Mouse (Mus musculus) hindbrain, embryonic 11.5 days (tissue): ENCODE measurements at regions not wholly inside any gene's neighbourhood (a gene's known extent, or its start where the extent isn't known, plus 50 kb on each side); places are given as distances from the start of the nearest gene placed in this dataset.

ENCODE experiments used
- ATAC-seq: fragments of 200-750 bp; cut with Nextera tagmentation; 2 replicates; pipeline ENCODE4 v1.8.0; 2017; ENCODE audit warnings: mild to moderate bottlenecking, moderate TSS enrichment, moderate library complexity; ENCODE audit not compliant: low FRiP score
- DNase-seq: peaks from one replicate; pipeline ENCODE4 v3.0.0-alpha.2; 2015; ENCODE audit warnings: low spot score
- H3K27ac ChIP-seq: fragments of 300-500 bp; sonication (generic); 2 replicates; pipeline ENCODE4 v1.5.1; 2014; ENCODE audit warnings: mild to moderate bottlenecking, low read depth, low read length
- H3K27me3 ChIP-seq: fragments of 300-500 bp; sonication (generic); 2 replicates; pipeline ENCODE4 v1.6.1; 2014; ENCODE audit warnings: mild to moderate bottlenecking, low read length, moderate library complexity, mixed read lengths; ENCODE audit not compliant: control insufficient read depth, insufficient read depth
- H3K36me3 ChIP-seq: fragments of 300-500 bp; sonication (generic); 2 replicates; pipeline ENCODE4 v1.6.1; 2014; ENCODE audit warnings: mild to moderate bottlenecking, low read length, moderate library complexity, mixed read lengths; ENCODE audit not compliant: control insufficient read depth, insufficient read depth
- H3K4me1 ChIP-seq: fragments of 300-500 bp; sonication (generic); replicated peaks from 2 replicates; pipeline ENCODE4 v1.6.1; 2014; ENCODE audit warnings: low read length, mixed read lengths; ENCODE audit not compliant: control insufficient read depth, insufficient read depth
- H3K4me2 ChIP-seq: fragments of 300-500 bp; sonication (generic); replicated peaks from 2 replicates; pipeline ENCODE4 v1.6.1; 2014; ENCODE audit warnings: mild to moderate bottlenecking, low read depth, low read length
- H3K4me3 ChIP-seq: fragments of 300-500 bp; sonication (generic); 2 replicates; pipeline ENCODE4 v1.5.1; 2014; ENCODE audit warnings: low read depth, low read length
- H3K9ac ChIP-seq: fragments of 300-500 bp; sonication (generic); 2 replicates; pipeline ENCODE4 v1.6.1; 2014; ENCODE audit warnings: low read depth, low read length
- H3K9me3 ChIP-seq: fragments of 300-500 bp; sonication (generic); 2 replicates; pipeline ENCODE4 v1.6.1; 2016; ENCODE audit warnings: low read length; ENCODE audit not compliant: control insufficient read depth
- whole genome bisulfite sequencing: fragments of 180-500 bp; shearing (Covaris S2); extraction: QIAGEN DNeasy Blood & Tissue Kit; methylation state at CpG from one replicate; pipeline ENCODE4 v1.1.7; 2014; 5-methylcytosine and 5-hydroxymethylcytosine counted together

GRCm38 (mm10) chr12:54454606-54455005 is 201.8 kb downstream of the Sptssa start:
- H3K4me3 ChIP-seq: no peak overlapping the region
- H3K27me3 ChIP-seq: no peaks in the 10 kb centered on the region
- WGBS: 92% methylated on average over 10 of the region's 10 CpGs
- no peaks in the 10 kb centered on the region for H3K36me3 ChIP-seq
- no peak overlapping the region for H3K27ac ChIP-seq
- H3K4me2 ChIP-seq: no peak overlapping the region
- no peaks in the 10 kb centered on the region for H3K9me3 ChIP-seq
- H3K4me1 ChIP-seq: no peaks in the 10 kb centered on the region
- no peak for DNase-seq
- ATAC-seq: no peak
- no peak overlapping the region for H3K9ac ChIP-seq

GRCm38 (mm10) chr12:54453343-54453742 is 203.0 kb downstream of the Sptssa start:
- Histone ChIP-seq H3K4me1 (no peaks in the 10 kb centered on the region), H3K36me3 (no peaks in the 10 kb centered on the region), H3K9me3 (no peaks in the 10 kb centered on the region), H3K27me3 (no peaks in the 10 kb centered on the region), H3K27ac (no peak overlapping the region), H3K4me2 (no peak overlapping the region), H3K4me3 (no peak overlapping the region), H3K9ac (no peak overlapping the region)
- ATAC-seq (no peak), DNase-seq (no peak)
- 68% methylated on average over 4 of the region's 4 CpGs for WGBS

GRCm38 (mm10) chr12:54450369-54450768 is 206.0 kb downstream of the Sptssa start:
- Histone ChIP-seq H3K27me3 (no peaks in the 10 kb centered on the region), H3K27ac (no peak overlapping the region), H3K36me3 (no peaks in the 10 kb centered on the region), H3K9ac (no peak overlapping the region), H3K4me1 (no peaks in the 10 kb centered on the region), H3K4me3 (no peak overlapping the region), H3K9me3 (no peaks in the 10 kb centered on the region), H3K4me2 (no peak overlapping the region)
- 76% methylated on average over 10 of the region's 10 CpGs for WGBS
- ATAC-seq: no peak
- DNase-seq: no peak

- Histone ChIP-seq H3K9ac (no peak overlapping the region), H3K4me2 (no peak overlapping the region), H3K27ac (no peak overlapping the region), H3K36me3 (no peaks in the 10 kb centered on the region), H3K4me1 (no peaks in the 10 kb centered on the region), H3K27me3 (no peaks in the 10 kb centered on the region), H3K4me3 (no peak overlapping the region), H3K9me3 (no peaks in the 10 kb centered on the region)
- DNase-seq (no peak), ATAC-seq (no peak)
- 66% methylated on average over 2 of the region's 2 CpGs for WGBS
Observed at GRCm38 (mm10) chr12:54448221-54448620, 208.2 kb downstream of the Sptssa start.

- no peaks in the 10 kb centered on the region for H3K4me1 ChIP-seq
- DNase-seq: no peak
- no peak for ATAC-seq
- H3K9ac ChIP-seq: no peak overlapping the region
- no peaks in the 10 kb centered on the region for H3K9me3 ChIP-seq
- H3K27me3 ChIP-seq: no peaks in the 10 kb centered on the region
- H3K36me3 ChIP-seq: no peaks in the 10 kb centered on the region
- no peak overlapping the region for H3K27ac ChIP-seq
- no peak overlapping the region for H3K4me3 ChIP-seq
- 67% methylated on average over 3 of the region's 3 CpGs for WGBS
- no peak overlapping the region for H3K4me2 ChIP-seq
Observed at GRCm38 (mm10) chr12:54447354-54447753, 209.0 kb downstream of the Sptssa start.

- H3K4me1 ChIP-seq: no peaks in the 10 kb centered on the region
- no peak overlapping the region for H3K4me2 ChIP-seq
- ATAC-seq: no peak
- H3K9ac ChIP-seq: no peak overlapping the region
- no peaks in the 10 kb centered on the region for H3K27me3 ChIP-seq
- H3K4me3 ChIP-seq: no peak overlapping the region
- no peaks in the 10 kb centered on the region for H3K36me3 ChIP-seq
- no peak for DNase-seq
- WGBS: 90% methylated on average over 7 of the region's 7 CpGs
- no peaks in the 10 kb centered on the region for H3K9me3 ChIP-seq
- no peak overlapping the region for H3K27ac ChIP-seq
Observed at GRCm38 (mm10) chr12:54446356-54446755, 210.0 kb downstream of the Sptssa start.

GRCm38 (mm10) chr12:54444416-54444815 is 212.0 kb downstream of the Sptssa start:
- DNase-seq (no peak), ATAC-seq (no peak)
- Histone ChIP-seq H3K27ac (no peak overlapping the region), H3K4me1 (no peaks in the 10 kb centered on the region), H3K4me2 (no peak overlapping the region), H3K9ac (no peak overlapping the region), H3K36me3 (no peaks in the 10 kb centered on the region), H3K4me3 (no peak overlapping the region), H3K9me3 (no peaks in the 10 kb centered on the region), H3K27me3 (no peaks in the 10 kb centered on the region)
- WGBS: 70% methylated on average over 4 of the region's 4 CpGs

- Histone ChIP-seq H3K9ac (no peak overlapping the region), H3K4me3 (no peak overlapping the region), H3K4me2 (no peak overlapping the region), H3K27ac (no peak overlapping the region), H3K27me3 (no peaks in the 10 kb centered on the region), H3K4me1 (no peaks in the 10 kb centered on the region), H3K36me3 (no peaks in the 10 kb centered on the region), H3K9me3 (no peaks in the 10 kb centered on the region)
- DNase-seq (no peak), ATAC-seq (no peak)
- WGBS: 57% methylated on average over 2 of the region's 2 CpGs
Observed at GRCm38 (mm10) chr12:54443285-54443684, 213.1 kb downstream of the Sptssa start.

- ATAC-seq (no peak), DNase-seq (no peak)
- H3K27ac ChIP-seq: no peak overlapping the region
- H3K9me3 ChIP-seq: no peaks in the 10 kb centered on the region
- no peaks in the 10 kb centered on the region for H3K27me3 ChIP-seq
- no peaks in the 10 kb centered on the region for H3K36me3 ChIP-seq
- H3K4me2 ChIP-seq: no peak overlapping the region
- H3K4me1 ChIP-seq: no peaks in the 10 kb centered on the region
- H3K9ac ChIP-seq: no peak overlapping the region
- H3K4me3 ChIP-seq: no peak overlapping the region
- WGBS: 71% methylated on average over 11 of the region's 11 CpGs
Observed at GRCm38 (mm10) chr12:54442408-54442807, 214.0 kb downstream of the Sptssa start.
